Mouse (Mus musculus) limb, embryonic 14.5 days (tissue): ENCODE measurements around the gene Nup188. TPM values are rescaled to one million over a fixed set of nuclear protein-coding genes. Genes with fewer than 3 reads are reported as not detected.

Source experiments
- ATAC-seq: fragments of 200-750 bp; cut with Nextera tagmentation; 2 replicates; pipeline ENCODE4 v1.8.0; 2017; ENCODE audit warnings: low read depth, moderate number of reproducible peaks, moderate TSS enrichment; ENCODE audit not compliant: low FRiP score
- DNase-seq: peaks from one replicate; pipeline ENCODE4 v3.0.0-alpha.2; 2015; ENCODE audit warnings: low spot score
- H3K27ac ChIP-seq: fragments of 300-500 bp; sonication (generic); replicated peaks from 2 replicates; pipeline ENCODE4 v1.5.1; 2014; ENCODE audit warnings: low read depth, mild to moderate bottlenecking, low read length, moderate library complexity, mixed read lengths
- H3K27me3 ChIP-seq: fragments of 300-500 bp; sonication (generic); 2 replicates; pipeline ENCODE4 v1.6.1; 2014; ENCODE audit warnings: low read length, mixed read lengths; ENCODE audit not compliant: control insufficient read depth, insufficient read depth
- H3K36me3 ChIP-seq: fragments of 300-500 bp; sonication (generic); 2 replicates; pipeline ENCODE4 v1.6.1; 2014; ENCODE audit warnings: mild to moderate bottlenecking, low read length, moderate library complexity, mixed read lengths; ENCODE audit not compliant: control insufficient read depth, insufficient read depth
- H3K4me1 ChIP-seq: fragments of 300-500 bp; sonication (generic); 2 replicates; pipeline ENCODE4 v1.6.1; 2014; ENCODE audit warnings: antibody characterized with exemption, low read length, mixed read lengths; ENCODE audit not compliant: control insufficient read depth, insufficient read depth
- H3K4me2 ChIP-seq: fragments of 300-500 bp; sonication (generic); replicated peaks from 2 replicates; pipeline ENCODE4 v1.6.1; 2014; ENCODE audit warnings: low read depth, mild to moderate bottlenecking, low read length, moderate library complexity; ENCODE audit not compliant: severe bottlenecking
- H3K4me3 ChIP-seq: fragments of 300-500 bp; sonication (generic); replicated peaks from 2 replicates; pipeline ENCODE4 v1.5.1; 2014; ENCODE audit warnings: low read length
- H3K9ac ChIP-seq: fragments of 300-500 bp; sonication (generic); 2 replicates; pipeline ENCODE4 v1.6.1; 2014; ENCODE audit warnings: mild to moderate bottlenecking, low read depth, low read length, moderate library complexity; ENCODE audit not compliant: severe bottlenecking
- H3K9me3 ChIP-seq: fragments of 300-500 bp; sonication (generic); 2 replicates; pipeline ENCODE4 v1.6.1; 2016; ENCODE audit warnings: low read length; ENCODE audit not compliant: control insufficient read depth
- POLR2A ChIP-seq: fragments of 200-500 bp; IDR thresholded peaks from 2 replicates; pipeline ENCODE4 v1.8.0; 2012; ENCODE audit warnings: inconsistent platforms, mild to moderate bottlenecking, moderate library complexity, borderline replicate concordance; ENCODE audit not compliant: insufficient read depth, insufficient read length; ENCODE audit errors: extremely low read depth
- WGBS: fragments of 180-500 bp; shearing (Covaris S2); extraction: QIAGEN DNeasy Blood & Tissue Kit; methylation state at CpG from one replicate; pipeline ENCODE4 v1.1.7; 2014; 5-methylcytosine and 5-hydroxymethylcytosine counted together
- polyA plus RNA-seq, 2 experiments: library from polyadenylated mRNA; depleted of rRNA in 1 of 2; stranded (reverse) in 1 of 2; unstranded in 1 of 2; fragments of >200 nt; fragmentation: Nextera tagmentation in 1 of 2; extraction: Ambion mirVana in 1 of 2; gene quantifications; 2 replicates each; pipeline versions ENCODE4 v1.2.1 to v1.2.3; 2012 to 2014

Nup188 gene
- polyA plus RNA-seq, 2 experiments = 39.8 to 55.6 TPM

- Histone ChIP-seq H3K27me3 (no peaks in the 10 kb centered on the region), H3K36me3 (peaks cover 98% of the 10 kb centered on the region), H3K4me2 (no peak overlapping the region), H3K9ac (no peak overlapping the region), H3K9me3 (no peaks in the 10 kb centered on the region), H3K4me3 (no peak overlapping the region), H3K27ac (no peak overlapping the region), H3K4me1 (no peaks in the 10 kb centered on the region)
- DNase-seq (no peak), ATAC-seq (no peak)
- WGBS = 92% methylated on average over 3 of the region's 3 CpGs
- no peak for TF ChIP-seq POLR2A
Observed at GRCm38 (mm10) chr2:30328791-30329190, 42.6 kb downstream of the Nup188 start.

GRCm38 (mm10) chr2:30335324-30335723 is 49.1 kb downstream of the Nup188 start:
- TF ChIP-seq POLR2A = no peak
- H3K4me2 ChIP-seq = no peak overlapping the region
- H3K36me3 ChIP-seq = peaks cover 97% of the 10 kb centered on the region
- no peak overlapping the region for H3K4me3 ChIP-seq
- no peaks in the 10 kb centered on the region for H3K4me1 ChIP-seq
- DNase-seq = no peak
- WGBS = 95% methylated on average over 2 of the region's 2 CpGs
- no peak for ATAC-seq
- no peaks in the 10 kb centered on the region for H3K9me3 ChIP-seq
- H3K27ac ChIP-seq = no peak overlapping the region
- H3K27me3 ChIP-seq = no peaks in the 10 kb centered on the region
- H3K9ac ChIP-seq = no peak overlapping the region

GRCm38 (mm10) chr2:30336174-30336915 is 50.1 kb downstream of the Nup188 start:
- no peak for ATAC-seq
- Histone ChIP-seq H3K36me3 (peaks cover 96% of the 10 kb centered on the region), H3K27me3 (no peaks in the 10 kb centered on the region), H3K9me3 (no peaks in the 10 kb centered on the region), H3K4me1 (no peaks in the 10 kb centered on the region), H3K4me2 (no peak overlapping the region), H3K27ac (no peak overlapping the region), H3K4me3 (no peak overlapping the region), H3K9ac (no peak overlapping the region)
- TF ChIP-seq POLR2A = no peak
- WGBS = 83% methylated on average over 16 of the region's 16 CpGs
- no peak for DNase-seq

GRCm38 (mm10) chr2:30337179-30337578 is 51.0 kb downstream of the Nup188 start:
- no peak for TF ChIP-seq POLR2A
- H3K27me3 ChIP-seq = no peaks in the 10 kb centered on the region
- no peak overlapping the region for H3K9ac ChIP-seq
- no peak overlapping the region for H3K27ac ChIP-seq
- no peaks in the 10 kb centered on the region for H3K9me3 ChIP-seq
- no peak for ATAC-seq
- no peak for DNase-seq
- no peak overlapping the region for H3K4me3 ChIP-seq
- no peaks in the 10 kb centered on the region for H3K4me1 ChIP-seq
- peaks cover 97% of the 10 kb centered on the region for H3K36me3 ChIP-seq
- WGBS = 62% methylated on average over 12 of the region's 12 CpGs
- no peak overlapping the region for H3K4me2 ChIP-seq

GRCm38 (mm10) chr2:30342061-30342460 is 55.9 kb downstream of the Nup188 start:
- Histone ChIP-seq H3K27me3 (no peaks in the 10 kb centered on the region), H3K9me3 (no peaks in the 10 kb centered on the region), H3K9ac (no peak overlapping the region), H3K36me3 (peaks cover 98% of the 10 kb centered on the region), H3K27ac (no peak overlapping the region), H3K4me3 (no peak overlapping the region), H3K4me1 (no peaks in the 10 kb centered on the region), H3K4me2 (no peak overlapping the region)
- DNase-seq = no peak
- ATAC-seq = no peak
- WGBS = 86% methylated on average over 3 of the region's 3 CpGs
- no peak for TF ChIP-seq POLR2A
